Mouse (Mus musculus) CH12.LX (cell line): Measurements from ENCODE around the gene Ciz1. TPM values are rescaled to one million over a fixed set of nuclear protein-coding genes. Genes with fewer than 3 reads are reported as not detected.

ENCODE experiments used
- DNase-seq: peaks from one replicate; pipeline ENCODE4 v3.0.0-alpha.2; 2013; ENCODE audit errors: extremely low read depth
- H3K27ac ChIP-seq: 2 replicates; pipeline ENCODE4 v1.5.1; 2012; ENCODE audit warnings: low read depth, mild to moderate bottlenecking, control low read depth, moderate library complexity; ENCODE audit not compliant: insufficient read depth
- H3K27me3 ChIP-seq: replicated peaks from 2 replicates; pipeline ENCODE3; 2012; ENCODE audit warnings: inconsistent platforms
- H3K36me3 ChIP-seq, 2 experiments: replicated peaks in 1 of 2; 2 replicates each; pipeline versions ENCODE3 to v1.6.1; 2012; ENCODE audit warnings: inconsistent platforms in 1 of 2, low read length in 1 of 2, mild to moderate bottlenecking in 1 of 2, mixed read lengths in 1 of 2, moderate library complexity in 1 of 2; ENCODE audit not compliant: control insufficient read depth in 1 of 2, insufficient read depth in 1 of 2
- H3K4me1 ChIP-seq, 2 experiments: 2 replicates each; pipeline ENCODE4 v1.6.1; 2012; ENCODE audit warnings: inconsistent platforms in 1 of 2, moderate library complexity in 1 of 2; ENCODE audit not compliant: insufficient read depth in 2 of 2, control insufficient read depth in 1 of 2
- H3K4me2 ChIP-seq: 2 replicates; pipeline ENCODE4 v1.6.1; 2012; ENCODE audit warnings: low read depth, mild to moderate bottlenecking, control low read depth; ENCODE audit not compliant: poor library complexity, insufficient read depth, severe bottlenecking
- H3K4me3 ChIP-seq, 3 experiments: fragments of 150-350 bp in 1 of 3; sonication (generic) in 1 of 3; replicated peaks in 1 of 3; 2 replicates each; pipeline versions ENCODE3 to v1.5.1; 2011 to 2012; ENCODE audit warnings: low read depth in 2 of 3, low read length in 2 of 3, mild to moderate bottlenecking in 2 of 3, moderate library complexity in 2 of 3, control low read depth in 1 of 3, improper control_type of control experiment in 1 of 3, inconsistent platforms in 1 of 3, mixed read lengths in 1 of 3; ENCODE audit not compliant: poor library complexity in 1 of 3
- H3K79me2 ChIP-seq: replicated peaks from 2 replicates; pipeline ENCODE4 v1.6.1; 2012; ENCODE audit warnings: mild to moderate bottlenecking, moderate library complexity; ENCODE audit not compliant: control insufficient read depth, poor library complexity, insufficient read depth, severe bottlenecking; ENCODE audit errors: extremely low read depth
- H3K9ac ChIP-seq: 2 replicates; pipeline ENCODE4 v1.6.1; 2012; ENCODE audit warnings: low read depth, mild to moderate bottlenecking, control low read depth, moderate library complexity; ENCODE audit not compliant: insufficient read depth
- H3K9me3 ChIP-seq: replicated peaks from 2 replicates; pipeline ENCODE3; 2012; ENCODE audit warnings: low read length, inconsistent platforms, mixed read lengths
- CHD2 ChIP-seq: IDR thresholded peaks from 2 replicates; pipeline ENCODE4 v1.6.1; 2011; ENCODE audit warnings: low read length, improper control_type of control experiment
- EP300 ChIP-seq: IDR thresholded peaks from 2 replicates; pipeline ENCODE4 v1.6.1; 2011; ENCODE audit warnings: low read length, improper control_type of control experiment
- ETS1 ChIP-seq: conservative IDR thresholded peaks from 2 replicates; pipeline ENCODE4 v1.6.1; 2012; ENCODE audit warnings: low read depth, mild to moderate bottlenecking, inconsistent platforms, low read length, improper control_type of control experiment, moderate library complexity
- HCFC1 ChIP-seq: IDR thresholded peaks from 2 replicates; pipeline ENCODE4 v1.6.1; 2012; ENCODE audit warnings: low read depth, mild to moderate bottlenecking, inconsistent platforms, low read length, improper control_type of control experiment
- IRF4 ChIP-seq: IDR thresholded peaks from 2 replicates; pipeline ENCODE4 v1.6.1; 2014; ENCODE audit warnings: low read depth, mild to moderate bottlenecking, inconsistent platforms, low read length, improper control_type of control experiment
- JUND ChIP-seq: conservative IDR thresholded peaks from 2 replicates; pipeline ENCODE4 v1.6.1; 2011; ENCODE audit warnings: low read depth, low read length, improper control_type of control experiment
- MAFK ChIP-seq: IDR thresholded peaks from 2 replicates; pipeline ENCODE4 v1.6.1; 2011; ENCODE audit warnings: low read length, improper control_type of control experiment; ENCODE audit not compliant: insufficient replicate concordance
- MAX ChIP-seq: IDR thresholded peaks from 2 replicates; pipeline ENCODE4 v1.6.1; 2011; ENCODE audit warnings: low read length, improper control_type of control experiment
- MAZ ChIP-seq: IDR thresholded peaks from 2 replicates; pipeline ENCODE4 v1.6.1; 2012; ENCODE audit warnings: low read depth, mild to moderate bottlenecking, inconsistent platforms, low read length, improper control_type of control experiment, moderate library complexity
- MEF2A ChIP-seq: IDR thresholded peaks from 2 replicates; pipeline ENCODE4 v1.6.1; 2014; ENCODE audit warnings: low read depth, mild to moderate bottlenecking, inconsistent platforms, low read length, improper control_type of control experiment, borderline replicate concordance
- MXI1 ChIP-seq: IDR thresholded peaks from 2 replicates; pipeline ENCODE4 v1.6.1; 2011; ENCODE audit warnings: mild to moderate bottlenecking, low read depth, low read length, improper control_type of control experiment
- MYC ChIP-seq: IDR thresholded peaks from 2 replicates; pipeline ENCODE4 v1.6.1; 2011; ENCODE audit warnings: low read depth, mild to moderate bottlenecking, improper control_type of control experiment, low read length
- NELFE ChIP-seq: IDR thresholded peaks from 2 replicates; pipeline ENCODE4 v1.6.1; 2011; ENCODE audit warnings: low read depth, low read length, improper control_type of control experiment
- NRF1 ChIP-seq: IDR thresholded peaks from 2 replicates; pipeline ENCODE4 v1.6.1; 2014; ENCODE audit warnings: low read depth, mild to moderate bottlenecking, inconsistent platforms, low read length, improper control_type of control experiment, moderate library complexity
- PAX5 ChIP-seq: IDR thresholded peaks from 2 replicates; pipeline ENCODE4 v1.6.1; 2012; ENCODE audit warnings: low read length, inconsistent platforms, mixed read lengths
- POLR2A ChIP-seq: IDR thresholded peaks from 2 replicates; pipeline ENCODE4 v1.6.1; 2011; ENCODE audit warnings: low read depth, mild to moderate bottlenecking, improper control_type of control experiment, low read length
- RAD21 ChIP-seq: IDR thresholded peaks from 2 replicates; pipeline ENCODE4 v1.6.1; 2011; ENCODE audit warnings: low read depth, mild to moderate bottlenecking, low read length, improper control_type of control experiment, moderate library complexity
- SIN3A ChIP-seq: IDR thresholded peaks from 2 replicates; pipeline ENCODE4 v1.6.1; 2012; ENCODE audit warnings: low read length, improper control_type of control experiment, inconsistent platforms
- TBP ChIP-seq: conservative IDR thresholded peaks from 2 replicates; pipeline ENCODE4 v1.6.1; 2011; ENCODE audit warnings: low read depth, low read length, improper control_type of control experiment
- UBTF ChIP-seq: IDR thresholded peaks from 2 replicates; pipeline ENCODE4 v1.6.1; 2012; ENCODE audit warnings: low read depth, mild to moderate bottlenecking, inconsistent platforms, low read length, improper control_type of control experiment, moderate library complexity
- USF1 ChIP-seq: IDR thresholded peaks from 2 replicates; pipeline ENCODE4 v1.6.1; 2014; ENCODE audit warnings: low read depth, mild to moderate bottlenecking, inconsistent platforms, low read length, improper control_type of control experiment
- ZC3H11A ChIP-seq: IDR thresholded peaks from 2 replicates; pipeline ENCODE4 v1.6.1; 2012; ENCODE audit warnings: low read depth, mild to moderate bottlenecking, inconsistent platforms, low read length, improper control_type of control experiment
- ZKSCAN1 ChIP-seq: IDR thresholded peaks from 2 replicates; pipeline ENCODE4 v1.6.1; 2012; ENCODE audit warnings: low read depth, inconsistent platforms, low read length, improper control_type of control experiment, borderline replicate concordance
- ZNF384 ChIP-seq: IDR thresholded peaks from 2 replicates; pipeline ENCODE4 v1.6.1; 2012; ENCODE audit warnings: low read depth, low read length, improper control_type of control experiment, inconsistent platforms
- dilution Hi-C: fragments of 300-500 bp; cut with MboI; formaldehyde crosslinking; loops from 2 replicates; pipeline ENCODE4 v1.14.3; 2020; ENCODE audit warnings: low sequenced_read_pairs; ENCODE audit not compliant: extremely low pct_unique_long_range_greater_than_20kb, extremely low pct_ligation_motif_present
- in situ Hi-C: fragments of 300-500 bp; cut with MboI; formaldehyde crosslinking; loops from 3 replicates; pipeline ENCODE4 v1.14.3; 2019; ENCODE audit warnings: low sequenced_read_pairs, low pct_ligation_motif_present, low pct_unique_long_range_greater_than_20kb, mixed read lengths
- polyA plus RNA-seq: library from polyadenylated mRNA; unstranded; fragments of >175 nt; gene quantifications from 2 replicates; pipeline ENCODE4 v1.2.1, GENCODE M21; 2012; ENCODE audit warnings: low read depth; ENCODE audit not compliant: insufficient read length
- total RNA-seq, 2 experiments: library from RNA; depleted of rRNA; stranded (reverse); fragments of 300-350 nt in 1 of 2; fragments of >200 nt in 1 of 2; gene quantifications; 2 replicates each; pipeline ENCODE4 v1.2.3; 2012 to 2014

Gene Ciz1
- total and polyA plus RNA-seq, 3 experiments, result 8.1 to 47.3 (median 20.4) TPM

GRCm38 (mm10) chr2:32389157-32389556 is 37.0 kb downstream of the Ciz1 start:
- in situ Hi-C loops, result no loop called here
- Histone ChIP-seq H3K27me3 (peaks cover 86% of the 10 kb centered on the region), H3K36me3 (no peaks in the 10 kb centered on the region), H3K9ac (no peak overlapping the region), H3K27ac (no peak overlapping the region), H3K4me3 (no peak overlapping the region), H3K9me3 (peaks cover 4% of the 10 kb centered on the region), H3K79me2 (no peaks in the 10 kb centered on the region), H3K4me2 (no peak overlapping the region), H3K4me1 (no peaks in the 10 kb centered on the region; a peak in 1 of 4 replicates)
- DNase-seq, result no peak
- TF ChIP-seq NRF1 (no peak), MEF2A (no peak), CHD2 (no peak), SIN3A (no peak), EP300 (no peak), PAX5 (no peak), MAX (no peak), IRF4 (no peak), ETS1 (no peak), TBP (no peak), ZKSCAN1 (no peak), MAZ (no peak), NELFE (no peak), MXI1 (no peak), HCFC1 (no peak), UBTF (no peak), ZNF384 (no peak), ZC3H11A (no peak)
- dilution Hi-C loops, result no loop called here

- no peak for DNase-seq
- Histone ChIP-seq H3K27me3 (peaks cover 70% of the 10 kb centered on the region), H3K27ac (no peak overlapping the region), H3K9me3 (peaks cover 4% of the 10 kb centered on the region), H3K4me2 (no peak overlapping the region), H3K79me2 (no peaks in the 10 kb centered on the region), H3K4me1 (peaks cover 0 to 5% of the 10 kb centered on the region in 2 experiments; a peak in 3 of 4 replicates), H3K4me3 (no peak overlapping the region), H3K9ac (no peak overlapping the region), H3K36me3 (no peaks in the 10 kb centered on the region)
- dilution Hi-C loops, result no loop called here
- TF ChIP-seq MYC (no peak), SIN3A (no peak), JUND (no peak), MAZ (no peak), USF1 (no peak), RAD21 (no peak), MAFK (no peak), POLR2A (no peak), MAX (no peak), ZC3H11A (no peak), PAX5 (no peak)
- in situ Hi-C loops, result no loop called here
Measured at GRCm38 (mm10) chr2:32390871-32391270, 38.7 kb downstream of the Ciz1 start.
